Mouse (Mus musculus) left cerebral cortex, postnatal 25 days (tissue): Measurements from ENCODE around the gene Dut. TPM values are rescaled to one million over a fixed set of nuclear protein-coding genes. Genes with fewer than 3 reads are reported as not detected.

Experiments used
- DNase-seq, 2 experiments: peaks; one replicate each; pipeline ENCODE4 v3.0.0; 2022; ENCODE audit warnings: low spot score in 2 of 2, mixed read lengths in 1 of 2
- intact Hi-C: fragments of 180-260 bp; cut with DNase I; formaldehyde crosslinking; loops from one replicate; pipeline ENCODE4 v1.15.1; 2025
- total RNA-seq, 2 experiments: library from RNA; stranded (reverse); gene quantifications; 2 replicates each; pipeline ENCODE4 v1.2.3; 2021

The Dut gene
- 10 to 100 TPM; 23.2 to 23.7 TPM for total RNA-seq

GRCm38 (mm10) chr2:125247108-125247961 lies at the start of gene Dut:
Gene Dut, plus strand, starts transcription at chr2:125247190.
- DNase-seq, result peak; percentile 87 to 93

GRCm38 (mm10) chr2:125208894-125209596 lies 37.9 kb upstream of the Dut start:
- DNase-seq, result no peak
- intact Hi-C loops, result no loop called here

More at GRCm38 (mm10) chr2:125247108-125247961, at the start of gene Dut:
- intact Hi-C loops, result no loop called here

- intact Hi-C loops, result loop anchor here (10.0 kb wide), 1 partner anchor 1117 kb away; no protein-coding TSS in a partner anchor
- no peak for DNase-seq
Measured at GRCm38 (mm10) chr2:125211831-125212510, 35.0 kb upstream of the Dut start.

GRCm38 (mm10) chr2:125214592-125214991 lies 32.4 kb upstream of the Dut start:
- intact Hi-C loops, result loop anchor here (10.0 kb wide), 1 partner anchor 1120 kb away; no protein-coding TSS in a partner anchor
- DNase-seq, result peak; percentile 72 to 74

- DNase-seq, result no peak
- intact Hi-C loops, result loop anchor here (10.0 kb wide), 1 partner anchor 1122 kb away; no protein-coding TSS in a partner anchor
Measured at GRCm38 (mm10) chr2:125217286-125217685, 29.7 kb upstream of the Dut start.

- no peak for DNase-seq
- intact Hi-C loops, result loop anchor here (10.0 kb wide), 1 partner anchor 1124 kb away; no protein-coding TSS in a partner anchor
Measured at GRCm38 (mm10) chr2:125218566-125218965, 28.4 kb upstream of the Dut start.

GRCm38 (mm10) chr2:125219268-125219667 lies 27.7 kb upstream of the Dut start:
- DNase-seq, result no peak
- intact Hi-C loops, result loop anchor here (10.0 kb wide), 1 partner anchor 1124 kb away; no protein-coding TSS in a partner anchor

- no peak for DNase-seq
- intact Hi-C loops, result no loop called here
Measured at GRCm38 (mm10) chr2:125221673-125222072, 25.3 kb upstream of the Dut start.

GRCm38 (mm10) chr2:125228472-125229409 lies 18.2 kb upstream of the Dut start:
- no peak for DNase-seq
- intact Hi-C loops, result no loop called here

- intact Hi-C loops, result no loop called here
- no peak for DNase-seq
Measured at GRCm38 (mm10) chr2:125232183-125232582, 14.8 kb upstream of the Dut start.

GRCm38 (mm10) chr2:125233537-125233936 lies 13.5 kb upstream of the Dut start:
- no peak for DNase-seq
- intact Hi-C loops, result no loop called here

- peak in 1 of 2 experiments; percentile 21 for DNase-seq
Measured at GRCm38 (mm10) chr2:125234049-125234448, 12.9 kb upstream of the Dut start.

GRCm38 (mm10) chr2:125245545-125246285 lies 1.3 kb upstream of the Dut start:
- no peak for DNase-seq
- intact Hi-C loops, result no loop called here

More at GRCm38 (mm10) chr2:125234049-125234448, 12.9 kb upstream of the Dut start:
- intact Hi-C loops, result no loop called here

GRCm38 (mm10) chr2:125246669-125247068 lies 321 bp upstream of the Dut start:
- intact Hi-C loops, result no loop called here
- no peak for DNase-seq

GRCm38 (mm10) chr2:125247962-125248235 lies 909 bp downstream of the Dut start:
- intact Hi-C loops, result no loop called here

GRCm38 (mm10) chr2:125248256-125248655 lies 1.3 kb downstream of the Dut start:
- no peak for DNase-seq
- intact Hi-C loops, result no loop called here

More at GRCm38 (mm10) chr2:125247962-125248235, 909 bp downstream of the Dut start:
- DNase-seq, result no peak

GRCm38 (mm10) chr2:125249339-125249738 lies 2.3 kb downstream of the Dut start:
- no peak for DNase-seq
- intact Hi-C loops, result no loop called here

GRCm38 (mm10) chr2:125249874-125250273 lies 2.9 kb downstream of the Dut start:
- intact Hi-C loops, result no loop called here
- DNase-seq, result no peak
